Mouse (Mus musculus): ENCODE measurements around the gene Nrxn1.

Gene Nrxn1

DNA sequence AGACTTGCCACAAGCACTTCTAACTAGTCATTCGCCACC lies at the start of gene Nrxn1:
Nrxn1 (minus strand) TSS at position 30 of the 39 bp plus-strand sequence.
- DNase-seq, result no peak

DNA sequence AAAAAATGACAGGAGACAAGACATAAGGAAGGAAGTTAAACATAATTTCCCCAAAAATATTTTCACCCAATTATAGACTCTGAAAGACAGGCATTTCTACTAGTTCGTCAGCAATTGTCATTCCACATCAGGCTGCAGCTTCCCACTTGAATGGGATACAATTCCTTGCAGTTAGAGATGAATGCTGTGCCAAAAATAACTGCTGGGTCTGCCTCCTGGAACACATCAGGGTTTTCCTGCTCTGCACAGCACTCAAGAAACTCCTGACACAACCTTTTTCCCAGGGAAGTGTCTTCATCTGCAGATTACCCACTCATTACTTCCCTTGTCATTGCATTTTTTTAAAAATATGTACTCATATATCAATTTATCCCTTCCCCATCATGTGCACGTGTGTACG lies 44.0 kb upstream of the Nrxn1 start:
- DNase-seq, result no peak

DNA sequence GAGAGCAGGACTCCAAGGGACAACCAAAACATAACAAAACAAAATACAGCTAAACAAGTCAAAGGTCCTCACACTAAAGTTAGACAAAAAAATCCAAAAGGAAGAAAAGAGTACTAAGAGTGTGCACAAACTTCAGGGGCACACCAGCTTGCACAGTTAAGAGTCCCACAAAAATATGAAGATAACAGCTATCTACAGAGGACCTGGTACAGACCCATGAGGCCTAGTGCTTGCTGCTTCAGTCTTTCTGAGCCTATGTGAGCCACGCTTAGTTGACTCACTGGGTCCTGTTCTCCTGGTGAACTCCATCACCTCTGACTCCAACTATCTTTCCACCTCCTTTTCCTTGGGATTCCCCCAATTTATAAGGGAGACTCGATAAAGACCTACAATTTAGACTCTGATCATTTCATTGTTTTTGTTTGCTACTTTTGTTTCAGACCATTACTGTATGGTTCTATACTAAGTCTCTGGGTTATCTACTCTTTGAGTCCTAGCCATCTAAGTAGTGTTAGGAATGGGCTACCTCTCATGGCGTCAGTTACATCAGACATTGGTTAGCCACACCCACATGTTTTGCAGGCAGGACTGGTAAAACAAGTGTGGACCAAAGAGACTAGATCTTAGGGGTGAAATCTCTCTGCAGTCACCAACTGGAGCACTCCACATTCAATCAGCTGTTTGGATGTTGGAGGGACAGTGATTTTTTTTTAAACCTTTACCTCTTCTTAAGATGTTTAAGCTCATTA lies 20.2 kb upstream of the Nrxn1 start:
- DNase-seq, result no peak

DNA sequence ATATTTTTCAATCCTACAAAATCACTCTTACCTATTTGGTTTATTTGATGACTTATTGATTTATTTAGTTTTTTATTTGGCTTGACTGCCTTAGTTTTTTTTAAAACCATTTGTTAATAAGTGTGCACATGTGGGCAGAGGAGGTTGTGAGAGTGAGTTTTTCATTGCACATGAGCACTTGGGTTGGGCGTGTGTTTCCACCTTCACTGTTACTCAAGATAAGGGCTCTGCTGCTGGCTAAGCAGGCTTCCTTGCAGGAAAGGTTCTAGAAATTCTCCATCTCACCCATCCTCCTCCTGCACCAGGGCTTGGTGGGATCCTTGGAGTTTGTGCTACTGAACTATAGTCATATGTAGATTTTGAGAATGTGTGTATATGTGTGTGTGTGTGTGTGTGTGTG lies 19.2 kb upstream of the Nrxn1 start:
- no peak for DNase-seq

GRCm38 (mm10) chr17:91093081-91093875 lies 407 bp upstream of the Nrxn1 start:
- DNase-seq, result no peak

- peak; percentile 92 for DNase-seq
Observed at GRCm38 (mm10) chr17:91092421-91093041, 340 bp downstream of the Nrxn1 start.

DNA sequence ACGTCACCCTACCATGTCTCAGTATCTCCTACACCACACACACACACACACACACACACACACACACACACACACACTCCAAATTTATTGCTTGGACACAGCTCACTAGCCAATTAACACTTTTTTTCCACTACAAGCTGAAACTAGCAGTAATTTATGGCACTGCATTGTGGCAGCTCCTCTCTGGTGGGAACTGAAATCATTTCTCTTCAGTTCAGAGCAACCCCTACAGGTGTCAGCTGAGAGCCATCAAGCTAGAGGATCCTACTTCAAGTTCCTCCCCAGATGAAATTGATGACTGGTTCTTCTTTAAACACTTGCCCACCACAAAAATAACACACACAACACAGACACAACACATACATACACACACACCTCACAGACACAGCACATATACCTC lies 2.2 kb downstream of the Nrxn1 start:
- DNase-seq, result peak; percentile 35

- peak; percentile 54 for DNase-seq
Observed at GRCm38 (mm10) chr17:91088991-91089390, 3.9 kb downstream of the Nrxn1 start.

- DNase-seq, result peak; percentile 52
Observed at GRCm38 (mm10) chr17:91088037-91088715, 4.7 kb downstream of the Nrxn1 start.

GRCm38 (mm10) chr17:91086412-91086811 lies 6.5 kb downstream of the Nrxn1 start:
- DNase-seq, result no peak

- DNase-seq, result no peak
Observed at GRCm38 (mm10) chr17:91085416-91085815, 7.5 kb downstream of the Nrxn1 start.

DNA sequence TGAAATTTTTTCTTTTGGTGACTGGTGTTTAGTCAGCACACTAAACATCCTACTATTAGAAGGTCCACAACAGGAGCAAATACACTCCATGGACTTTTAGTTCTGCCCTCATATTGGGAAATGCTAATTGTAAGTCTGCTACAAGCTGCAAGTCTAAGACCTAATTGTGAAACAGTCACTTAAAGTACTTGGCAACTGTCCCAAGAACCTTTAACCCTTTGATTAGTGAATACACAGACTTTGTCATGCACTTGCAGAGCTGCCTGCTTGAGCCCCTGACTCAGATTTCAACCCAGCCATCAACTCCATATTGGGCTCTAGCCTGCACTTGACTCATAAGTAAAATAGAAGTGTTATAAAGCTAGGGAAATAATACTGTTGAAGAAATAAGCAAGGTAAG lies 13.8 kb downstream of the Nrxn1 start:
- no peak for DNase-seq

GRCm38 (mm10) chr17:91074780-91075179 lies 18.1 kb downstream of the Nrxn1 start:
- no peak for DNase-seq

- no peak for DNase-seq
Observed at GRCm38 (mm10) chr17:91033466-91033865, 59.4 kb downstream of the Nrxn1 start.

GRCm38 (mm10) chr17:91025061-91025623 lies 67.7 kb downstream of the Nrxn1 start:
- DNase-seq, result no peak

- DNase-seq, result no peak
Observed at GRCm38 (mm10) chr17:91007385-91008089, 85.3 kb downstream of the Nrxn1 start.

DNA sequence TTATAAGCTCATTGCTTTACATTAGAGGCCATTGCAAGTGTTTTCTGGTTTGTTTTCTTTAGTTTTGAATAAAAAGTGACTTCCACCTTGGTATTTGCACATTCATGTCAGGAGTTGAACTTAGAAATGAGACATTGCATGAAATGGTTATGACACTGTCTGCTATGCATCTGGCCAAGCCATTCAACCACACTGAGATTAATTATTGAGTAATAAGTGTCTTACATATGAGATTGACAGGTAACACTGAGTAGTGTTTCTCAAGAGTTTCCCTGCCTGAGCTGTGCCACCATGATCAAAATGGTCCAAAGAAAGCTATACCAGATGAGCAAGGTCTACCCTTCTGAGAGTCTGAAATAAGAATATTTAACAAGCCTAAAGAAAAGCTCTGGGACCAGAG lies 92.5 kb downstream of the Nrxn1 start:
- no peak for DNase-seq

DNA sequence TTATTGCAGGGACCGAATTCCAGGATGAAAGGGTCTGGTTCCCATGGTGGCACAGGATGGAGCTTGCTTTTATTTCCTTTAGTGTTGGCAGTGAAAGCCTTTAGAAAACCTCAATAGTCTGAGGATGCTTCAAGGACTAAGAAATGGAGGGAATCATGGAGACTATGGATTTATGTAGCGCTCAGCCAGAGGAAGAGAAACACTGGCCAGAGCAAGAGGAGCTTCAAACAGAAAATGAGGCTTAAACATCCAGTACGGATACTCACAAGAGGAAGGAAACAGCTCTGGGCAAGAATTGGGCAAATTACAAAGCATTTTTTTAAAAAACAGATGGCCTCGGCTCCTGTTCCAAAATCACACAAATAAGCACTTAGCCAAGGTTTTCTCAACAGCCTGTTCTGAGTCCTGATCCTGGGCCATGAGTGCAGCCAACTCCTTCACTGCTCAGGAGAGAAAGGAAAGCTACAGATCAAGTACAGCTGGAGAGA lies 93.2 kb downstream of the Nrxn1 start:
- peak; percentile 83 for DNase-seq

DNA sequence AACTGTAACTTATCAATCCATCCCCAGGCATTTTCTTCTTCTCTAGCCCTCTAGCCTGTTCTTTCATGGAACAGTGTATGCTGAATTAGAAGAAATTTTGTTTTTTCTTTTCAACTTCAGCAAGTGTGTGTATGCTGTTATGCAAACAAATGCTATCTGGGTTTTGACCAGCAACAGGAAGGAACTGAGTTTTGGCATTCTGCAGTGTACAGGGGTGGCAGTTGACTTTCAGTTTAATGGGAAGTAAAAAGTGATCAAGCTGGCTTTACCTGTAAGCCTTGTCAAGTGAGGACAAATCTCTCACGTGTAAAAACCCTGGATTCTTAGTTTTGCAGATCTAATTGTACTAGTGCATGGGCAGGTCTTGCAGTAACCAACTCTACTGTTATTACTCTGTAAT lies 95.2 kb downstream of the Nrxn1 start:
- DNase-seq, result no peak

DNA sequence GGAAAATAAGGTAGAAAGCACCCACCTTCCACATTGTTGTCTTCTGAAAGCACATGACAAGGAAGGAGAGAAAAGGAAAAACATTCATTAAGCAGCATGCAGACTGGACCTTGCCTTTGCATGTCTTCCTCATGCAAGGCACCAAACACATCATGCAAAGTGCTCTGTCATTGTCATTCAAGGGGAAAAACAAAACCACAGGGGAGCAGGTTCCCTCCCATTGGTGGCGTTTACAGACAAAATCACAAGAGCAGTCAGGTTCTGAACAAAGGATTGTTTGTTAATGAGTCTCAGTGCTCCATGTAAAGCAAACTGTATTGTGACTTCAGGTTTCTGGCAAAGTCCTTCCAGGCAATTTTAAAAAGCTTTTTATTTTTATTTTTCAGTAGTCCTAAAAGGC lies 97.4 kb downstream of the Nrxn1 start:
- DNase-seq, result no peak

- no peak for DNase-seq
Observed at GRCm38 (mm10) chr17:90994247-90994646, 98.6 kb downstream of the Nrxn1 start.

- no peak for DNase-seq
Observed at GRCm38 (mm10) chr17:90990747-90991146, 102.1 kb downstream of the Nrxn1 start.

All from cerebellum, adult 11-12 months (tissue).